Mouse (Mus musculus) mesoderm, embryonic 11.5 days (tissue): ENCODE measurements around the gene Capn1.
"Not testable (repeated sequence)": the region's sequence is repeated elsewhere in the genome, so short reads cannot be mapped to it uniquely, and the experiment has no call there.

Experiments used
- DNase-seq: peaks from one replicate; pipeline ENCODE4 v3.0.0-alpha.2; 2012; ENCODE audit warnings: low read depth, low spot score

The Capn1 gene

GRCm38 (mm10) chr19:6015511-6016315 is at the start of gene Capn1:
Capn1 (minus strand) TSS chr19:6015897.
- DNase-seq = peak; percentile 71

GRCm38 (mm10) chr19:6063081-6063480 is 47.4 kb upstream of the Capn1 start:
- no peak for DNase-seq

- no peak for DNase-seq
These were observed 46.7 kb upstream of the Capn1 start for GRCm38 (mm10) chr19:6062418-6062817.

GRCm38 (mm10) chr19:6061641-6062302 is 46.1 kb upstream of the Capn1 start:
- DNase-seq = peak; percentile 54

GRCm38 (mm10) chr19:6061021-6061533 is 45.4 kb upstream of the Capn1 start, which contains the start of gene Znhit2:
Znhit2 (plus strand) TSS chr19:6061192.
- peak; percentile 94 for DNase-seq

- no peak for DNase-seq
These were observed 43.3 kb upstream of the Capn1 start for GRCm38 (mm10) chr19:6058966-6059365.

GRCm38 (mm10) chr19:6058513-6058912 is 42.8 kb upstream of the Capn1 start:
- DNase-seq = no peak

GRCm38 (mm10) chr19:6057313-6058096 is 41.8 kb upstream of the Capn1 start, which contains the start of the genes Mrpl49 and Fau:
Mrpl49 (minus strand) TSS chr19:6057785.
Fau (plus strand) TSS chr19:6057844.
- DNase-seq = peak; percentile 99

- no peak for DNase-seq
These were observed 41.0 kb upstream of the Capn1 start for GRCm38 (mm10) chr19:6056696-6057095.

GRCm38 (mm10) chr19:6054296-6054695 is 38.6 kb upstream of the Capn1 start:
- DNase-seq = no peak

GRCm38 (mm10) chr19:6052516-6052915 is 36.8 kb upstream of the Capn1 start:
- DNase-seq = no peak

GRCm38 (mm10) chr19:6048681-6049410 is 33.1 kb upstream of the Capn1 start:
- no peak for DNase-seq

GRCm38 (mm10) chr19:6047899-6048166 is 32.1 kb upstream of the Capn1 start:
- DNase-seq = no peak

GRCm38 (mm10) chr19:6047154-6047898 is 31.6 kb upstream of the Capn1 start:
- DNase-seq = no peak

- DNase-seq = peak; percentile 96
These were observed 30.8 kb upstream of the Capn1 start, which contains the start of gene Syvn1 for GRCm38 (mm10) chr19:6046294-6047153. Syvn1 (plus strand) TSS chr19:6046576.

- no peak for DNase-seq
These were observed 29.9 kb upstream of the Capn1 start for GRCm38 (mm10) chr19:6045366-6046293.

- DNase-seq = not testable (repeated sequence)
These were observed 28.4 kb upstream of the Capn1 start for GRCm38 (mm10) chr19:6044102-6044501.

GRCm38 (mm10) chr19:6042293-6042692 is 26.6 kb upstream of the Capn1 start:
- DNase-seq = no peak
